Mouse (Mus musculus): ENCODE data around the gene Pramef17. TPM values are rescaled to one million over a fixed set of nuclear protein-coding genes. Genes with fewer than 3 reads are reported as not detected.

Pramef17 gene
- polyA plus RNA-seq (2014; fragmentation: Illumina TruSeq; extraction: RNeasy Lipid Tissue Mini Kit (QIAGEN cat#74804); ENCODE audit: low read depth, low replicate concordance) = not detected

GRCm38 (mm10) chr4:143994269-143994668, at the start of gene Pramef17:
Pramef17 (minus strand) TSS chr4:143994369.

DNA sequence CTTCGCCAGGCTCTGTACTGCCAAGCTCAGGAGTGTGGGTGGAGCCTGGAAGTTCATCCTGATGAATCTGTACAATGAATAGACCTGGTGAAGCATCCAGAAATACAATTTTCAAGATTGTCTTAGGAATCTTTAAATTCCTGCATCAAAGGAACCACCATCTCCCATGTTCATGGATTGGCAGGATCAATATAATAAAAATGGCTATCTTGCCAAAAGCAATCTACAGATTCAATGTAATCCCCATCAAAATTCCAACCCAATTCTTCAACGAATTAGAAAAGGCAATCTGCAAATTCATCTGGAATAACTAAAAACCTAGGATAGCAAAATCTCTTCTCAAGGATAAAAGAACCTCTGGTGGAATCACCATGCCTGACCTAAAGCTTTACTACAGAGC, 27.3 kb downstream of the Pramef17 start, which contains the start of gene Gm13101:
Gene Gm13101, minus strand, starts transcription at position 101 of the 400 bp plus-strand sequence.

GRCm38 (mm10) chr4:143950916-143951315, 43.3 kb downstream of the Pramef17 start, which contains the start of gene Pramef25:
Pramef25 (minus strand) TSS chr4:143951016.

Other genes with a start within 250 kb of the Pramef17 start
- not detected for gene Gm13023, start 205.0 kb downstream of the Pramef17 start, polyA plus RNA-seq (2014; fragmentation: Illumina TruSeq; extraction: RNeasy Lipid Tissue Mini Kit (QIAGEN cat#74804); ENCODE audit: low read depth, low replicate concordance)
- gene Gm13084, start 178.3 kb downstream of the Pramef17 start, polyA plus RNA-seq (2014; fragmentation: Illumina TruSeq; extraction: RNeasy Lipid Tissue Mini Kit (QIAGEN cat#74804); ENCODE audit: low read depth, low replicate concordance) = not detected
- gene Gm13103, start 147.9 kb downstream of the Pramef17 start, polyA plus RNA-seq (2014; fragmentation: Illumina TruSeq; extraction: RNeasy Lipid Tissue Mini Kit (QIAGEN cat#74804); ENCODE audit: low read depth, low replicate concordance) = not detected
- not detected for gene Pramef6, start 94.0 kb downstream of the Pramef17 start, polyA plus RNA-seq (2014; fragmentation: Illumina TruSeq; extraction: RNeasy Lipid Tissue Mini Kit (QIAGEN cat#74804); ENCODE audit: low read depth, low replicate concordance)
- gene Pramef25, start 43.4 kb downstream of the Pramef17 start, polyA plus RNA-seq (2014; fragmentation: Illumina TruSeq; extraction: RNeasy Lipid Tissue Mini Kit (QIAGEN cat#74804); ENCODE audit: low read depth, low replicate concordance) = not detected
- not detected for gene Gm13101, start 27.4 kb downstream of the Pramef17 start, polyA plus RNA-seq (2014; fragmentation: Illumina TruSeq; extraction: RNeasy Lipid Tissue Mini Kit (QIAGEN cat#74804); ENCODE audit: low read depth, low replicate concordance)
- not detected for gene Pramel4, start 64.8 kb upstream of the Pramef17 start, polyA plus RNA-seq (2014; fragmentation: Illumina TruSeq; extraction: RNeasy Lipid Tissue Mini Kit (QIAGEN cat#74804); ENCODE audit: low read depth, low replicate concordance)
- not detected for gene Gm13102, start 112.1 kb upstream of the Pramef17 start, polyA plus RNA-seq (2014; fragmentation: Illumina TruSeq; extraction: RNeasy Lipid Tissue Mini Kit (QIAGEN cat#74804); ENCODE audit: low read depth, low replicate concordance)
- gene Oog3, start 168.3 kb upstream of the Pramef17 start, polyA plus RNA-seq (2014; fragmentation: Illumina TruSeq; extraction: RNeasy Lipid Tissue Mini Kit (QIAGEN cat#74804); ENCODE audit: low read depth, low replicate concordance) = not detected
- not detected for gene Oog2, start 196.3 kb upstream of the Pramef17 start, polyA plus RNA-seq (2014; fragmentation: Illumina TruSeq; extraction: RNeasy Lipid Tissue Mini Kit (QIAGEN cat#74804); ENCODE audit: low read depth, low replicate concordance)
- gene C87977, start 218.9 kb upstream of the Pramef17 start, polyA plus RNA-seq (2014; fragmentation: Illumina TruSeq; extraction: RNeasy Lipid Tissue Mini Kit (QIAGEN cat#74804); ENCODE audit: low read depth, low replicate concordance) = not detected

Data from kidney, adult 10 weeks (tissue).